Mouse (Mus musculus) liver, embryonic 14.5 days (tissue): ENCODE data around the gene Galc. TPM values are rescaled to one million over a fixed set of nuclear protein-coding genes. Genes with fewer than 3 reads are reported as not detected.

Source experiments
- ATAC-seq: fragments of 200-750 bp; cut with Nextera tagmentation; 2 replicates; pipeline ENCODE4 v1.8.0; 2017; ENCODE audit warnings: moderate number of reproducible peaks, mild to moderate bottlenecking, moderate library complexity; ENCODE audit not compliant: insufficient read depth
- DNase-seq, 3 experiments: peaks; one replicate each; pipeline ENCODE4 v3.0.0-alpha.2; 2012 to 2013; ENCODE audit warnings: low read depth in 3 of 3, low spot score in 3 of 3
- H3K27ac ChIP-seq: fragments of 300-500 bp; sonication (generic); 2 replicates; pipeline ENCODE4 v1.5.1; 2014; ENCODE audit warnings: moderate library complexity, mild to moderate bottlenecking, control low read depth, inconsistent platforms
- H3K27me3 ChIP-seq: fragments of 300-500 bp; sonication (generic); 2 replicates; pipeline ENCODE4 v1.6.1; 2014; ENCODE audit warnings: mild to moderate bottlenecking, low read length, moderate library complexity; ENCODE audit not compliant: control insufficient read depth, insufficient read depth
- H3K36me3 ChIP-seq: fragments of 300-500 bp; sonication (generic); replicated peaks from 2 replicates; pipeline ENCODE4 v1.6.1; 2014; ENCODE audit warnings: low read depth; ENCODE audit not compliant: control insufficient read depth, insufficient read depth
- H3K4me1 ChIP-seq, 2 experiments: fragments of 200-500 bp in 1 of 2; fragments of 300-500 bp in 1 of 2; sonication (generic) in 1 of 2; replicated peaks; 2 replicates each; pipeline ENCODE4 v1.6.1; 2012 to 2014; ENCODE audit warnings: antibody characterized with exemption in 1 of 2, inconsistent platforms in 1 of 2, low read length in 1 of 2; ENCODE audit not compliant: control insufficient read depth in 2 of 2, insufficient read depth in 2 of 2
- H3K4me2 ChIP-seq: fragments of 300-500 bp; sonication (generic); 2 replicates; pipeline ENCODE4 v1.6.1; 2014; ENCODE audit warnings: low read depth, mild to moderate bottlenecking, control low read depth, moderate library complexity
- H3K4me3 ChIP-seq, 2 experiments: fragments of 200-500 bp in 1 of 2; fragments of 300-500 bp in 1 of 2; sonication (generic) in 1 of 2; 2 replicates each; pipeline ENCODE4 v1.5.1; 2012 to 2014; ENCODE audit warnings: low read depth in 2 of 2, low read length in 2 of 2, mild to moderate bottlenecking in 2 of 2, control low read depth in 1 of 2, inconsistent platforms in 1 of 2, moderate library complexity in 1 of 2; ENCODE audit not compliant: insufficient read depth in 1 of 2
- H3K9ac ChIP-seq: fragments of 300-500 bp; sonication (generic); replicated peaks from 2 replicates; pipeline ENCODE4 v1.6.1; 2014; ENCODE audit warnings: mild to moderate bottlenecking, control low read depth, moderate library complexity
- H3K9me3 ChIP-seq: fragments of 300-500 bp; sonication (generic); 2 replicates; pipeline ENCODE4 v1.6.1; 2016; ENCODE audit warnings: low read length, mixed read lengths; ENCODE audit not compliant: control insufficient read depth
- CTCF ChIP-seq: IDR thresholded peaks from 2 replicates; pipeline ENCODE4 v1.5.1; 2016; ENCODE audit warnings: antibody characterized with exemption, low read depth, control low read depth
- EP300 ChIP-seq: IDR thresholded peaks from 2 replicates; pipeline ENCODE4 v1.6.1; 2016; ENCODE audit warnings: antibody characterized with exemption, low read depth
- WGBS: fragments of 180-500 bp; shearing (Covaris S2); extraction: QIAGEN DNeasy Blood & Tissue Kit; methylation state at CpG from one replicate; pipeline ENCODE4 v1.1.7; 2014; ENCODE audit not compliant: insufficient replicate concordance; 5-methylcytosine and 5-hydroxymethylcytosine counted together
- polyA plus RNA-seq, 2 experiments: library from polyadenylated mRNA; depleted of rRNA in 1 of 2; stranded (reverse) in 1 of 2; unstranded in 1 of 2; fragments of >200 nt; fragmentation: Nextera tagmentation in 1 of 2; extraction: Ambion mirVana in 1 of 2; gene quantifications; 2 replicates each; pipeline versions ENCODE4 v1.2.1 to v1.2.3; 2012 to 2014

Galc gene
- polyA plus RNA-seq, 2 experiments, result 2.2 to 2.4 TPM

DNA sequence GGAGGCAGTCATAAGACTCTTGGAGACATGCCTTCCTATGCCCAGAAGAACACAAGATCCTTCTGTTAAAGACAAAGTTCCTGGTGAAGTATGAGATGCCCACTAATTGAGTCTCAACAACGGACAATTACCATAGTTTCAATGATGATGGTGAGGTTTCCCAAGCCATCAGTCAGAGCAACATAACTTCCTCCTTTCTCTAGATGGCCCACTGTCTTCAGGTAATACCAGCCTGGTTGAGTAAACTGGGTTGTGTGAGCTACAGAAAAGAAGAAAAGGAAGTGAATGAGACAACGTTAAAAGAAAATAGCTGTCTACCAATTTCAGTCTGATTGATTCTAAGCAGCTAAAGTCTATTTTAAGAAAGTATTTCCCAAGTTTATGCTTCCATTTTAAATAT, 32.2 kb downstream of the Galc start:
- 38% methylated on average over 2 of the region's 2 CpGs for WGBS

DNA sequence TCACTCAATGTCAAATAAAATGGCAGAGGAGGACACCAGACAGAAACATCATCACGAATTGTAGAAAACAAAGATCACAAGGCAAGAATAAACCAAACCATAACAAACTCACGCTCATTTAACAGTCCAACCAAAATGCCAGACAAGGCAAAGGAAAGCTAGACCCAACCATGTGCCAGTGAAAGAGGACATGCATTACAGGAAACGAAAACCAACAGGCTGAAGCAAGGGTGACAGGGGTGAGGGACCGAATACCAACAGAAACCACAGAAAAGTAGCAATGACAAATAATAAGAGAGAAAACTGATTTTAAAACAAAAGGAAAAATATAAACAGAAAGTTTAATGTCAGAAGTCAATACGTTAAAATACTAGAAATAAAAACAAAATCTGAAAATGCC, 36.0 kb downstream of the Galc start:
- no peak overlapping the region for H3K4me2 ChIP-seq
- H3K4me3 ChIP-seq, result no peak overlapping the region
- H3K36me3 ChIP-seq, result no peaks in the 10 kb centered on the region
- H3K9ac ChIP-seq, result no peak overlapping the region
- 44% methylated on average over 5 of the region's 5 CpGs for WGBS
- no peaks in the 10 kb centered on the region for H3K9me3 ChIP-seq
- no peak overlapping the region for H3K27ac ChIP-seq
- TF ChIP-seq EP300 (no peak), CTCF (no peak)
- DNase-seq (no peak), ATAC-seq (no peak)
- 0 out of 4 replicates have a peak, but pooled peaks cover 0 to 1% of the 10 kb centered on the region in 2 experiments for H3K4me1 ChIP-seq
- no peaks in the 10 kb centered on the region for H3K27me3 ChIP-seq

More for the DNA sequence above, 32.2 kb downstream of the Galc start:
- ATAC-seq (no peak), DNase-seq (no peak)
- Histone ChIP-seq H3K4me2 (no peak overlapping the region), H3K27me3 (no peaks in the 10 kb centered on the region), H3K9me3 (no peaks in the 10 kb centered on the region), H3K36me3 (no peaks in the 10 kb centered on the region), H3K4me1 (0 out of 4 replicates have a peak, but pooled peaks cover 0 to 1% of the 10 kb centered on the region in 2 experiments), H3K4me3 (no peak overlapping the region), H3K27ac (no peak overlapping the region), H3K9ac (no peak overlapping the region)
- TF ChIP-seq CTCF, result no peak
- no peak for TF ChIP-seq EP300

DNA sequence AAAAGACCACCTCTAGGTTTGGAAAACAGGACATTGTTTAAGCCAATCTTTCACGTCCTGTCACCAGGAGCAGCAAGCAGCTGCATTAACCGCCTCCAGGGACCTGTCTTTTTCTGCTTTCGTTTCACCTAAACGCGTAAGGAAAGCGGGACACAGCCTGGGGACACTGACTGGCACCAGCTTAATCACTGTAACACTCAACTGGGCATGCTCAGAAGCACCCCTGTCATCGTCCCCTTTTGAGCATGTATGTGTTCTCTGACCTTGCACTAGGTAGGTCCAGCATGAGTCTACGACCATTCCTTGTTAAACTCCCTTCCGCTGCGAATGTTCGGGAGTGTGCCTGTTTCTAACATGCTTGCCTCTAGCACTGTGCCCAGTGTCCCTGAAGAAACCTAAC, 42.8 kb downstream of the Galc start:
- H3K36me3 ChIP-seq, result no peaks in the 10 kb centered on the region
- no peak for TF ChIP-seq CTCF
- TF ChIP-seq EP300, result no peak

DNA sequence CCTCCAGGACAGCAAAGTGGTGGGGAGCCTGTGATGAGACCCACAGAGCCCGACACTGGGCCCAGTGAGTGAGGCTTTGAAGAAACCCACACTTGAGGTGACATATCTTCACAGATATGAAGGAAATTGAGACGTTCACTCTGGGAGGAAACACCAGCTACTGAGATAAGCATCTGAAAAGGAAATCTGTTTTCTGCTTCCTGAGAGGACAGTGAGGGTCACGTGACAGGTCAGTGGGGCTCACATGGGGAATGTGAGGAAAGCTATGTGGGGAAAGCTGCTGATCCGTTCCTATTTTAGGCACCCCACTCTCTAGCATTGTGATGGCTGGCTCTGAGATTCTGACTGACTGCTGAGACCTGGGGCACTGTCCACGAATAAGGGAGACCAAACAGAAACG, 43.7 kb downstream of the Galc start:
- Histone ChIP-seq H3K9me3 (no peaks in the 10 kb centered on the region), H3K9ac (no peak overlapping the region), H3K4me1 (no peaks in the 10 kb centered on the region), H3K4me2 (no peak overlapping the region), H3K4me3 (no peak overlapping the region), H3K36me3 (no peaks in the 10 kb centered on the region), H3K27ac (no peak overlapping the region), H3K27me3 (no peaks in the 10 kb centered on the region)
- TF ChIP-seq EP300, result no peak
- TF ChIP-seq CTCF, result no peak
- WGBS, result 13% methylated on average over 6 of the region's 6 CpGs
- no peak for ATAC-seq
- no peak for DNase-seq

More for the DNA sequence above, 42.8 kb downstream of the Galc start:
- Histone ChIP-seq H3K9ac (no peak overlapping the region), H3K9me3 (no peaks in the 10 kb centered on the region), H3K4me1 (no peaks in the 10 kb centered on the region), H3K4me3 (no peak overlapping the region), H3K4me2 (no peak overlapping the region), H3K27ac (no peak overlapping the region), H3K27me3 (no peaks in the 10 kb centered on the region)
- WGBS, result 67% methylated on average over 11 of the region's 11 CpGs
- DNase-seq, result no peak
- no peak for ATAC-seq

DNA sequence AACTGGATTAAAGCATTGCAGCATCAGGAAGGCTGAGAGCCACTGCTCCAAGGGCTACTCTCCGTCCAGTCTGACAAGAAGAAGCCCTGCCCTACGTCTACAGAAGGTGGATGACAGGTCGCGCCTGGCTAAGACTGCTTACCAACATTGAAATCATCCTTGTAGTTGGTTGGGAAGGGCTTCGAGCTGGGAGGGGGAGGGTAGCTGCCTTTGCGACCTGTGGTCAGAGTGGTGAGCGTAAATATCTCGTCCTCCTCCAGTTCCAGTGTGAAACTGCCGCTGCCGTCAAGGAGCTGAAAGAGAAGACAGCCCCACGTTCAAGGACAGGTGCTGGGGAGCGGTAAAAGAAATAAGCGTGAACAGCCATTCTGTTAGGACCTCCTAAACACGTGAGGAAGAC, 45.1 kb downstream of the Galc start:
- TF ChIP-seq EP300 (no peak), CTCF (no peak)
- Histone ChIP-seq H3K9me3 (no peaks in the 10 kb centered on the region), H3K9ac (no peak overlapping the region), H3K36me3 (no peaks in the 10 kb centered on the region), H3K4me2 (no peak overlapping the region), H3K27ac (no peak overlapping the region), H3K4me1 (no peaks in the 10 kb centered on the region), H3K27me3 (no peaks in the 10 kb centered on the region), H3K4me3 (no peak overlapping the region)
- ATAC-seq, result no peak
- WGBS, result 34% methylated on average over 14 of the region's 14 CpGs
- no peak for DNase-seq

DNA sequence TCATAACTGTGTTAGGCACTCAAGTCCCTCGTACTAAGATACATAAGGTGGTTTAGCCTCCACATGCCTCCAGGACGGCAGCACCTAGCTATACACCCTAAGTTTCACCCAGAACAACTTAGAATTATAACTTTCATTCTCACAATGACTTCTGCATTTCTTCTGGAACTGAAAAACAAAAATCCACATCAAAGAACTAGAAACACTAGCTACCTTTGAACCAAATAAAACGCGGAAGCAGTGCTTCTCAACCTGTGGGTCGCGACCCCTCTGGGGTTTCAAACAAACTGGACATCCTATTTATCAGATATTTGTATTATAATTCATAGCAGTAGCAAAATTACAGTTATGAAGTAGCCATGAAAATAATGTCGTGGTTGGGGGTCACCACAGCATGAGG, 45.5 kb downstream of the Galc start:
- TF ChIP-seq EP300 (no peak), CTCF (no peak)
- Histone ChIP-seq H3K27ac (no peak overlapping the region), H3K4me1 (no peaks in the 10 kb centered on the region), H3K9ac (no peak overlapping the region), H3K4me2 (no peak overlapping the region), H3K9me3 (no peaks in the 10 kb centered on the region), H3K27me3 (no peaks in the 10 kb centered on the region), H3K36me3 (no peaks in the 10 kb centered on the region), H3K4me3 (no peak overlapping the region)
- WGBS, result 69% methylated on average over 7 of the region's 7 CpGs
- DNase-seq (no peak), ATAC-seq (no peak)
